Mouse (Mus musculus) MEL (cell line): ENCODE data around the gene Pls1.

Experiments used
- BHLHE40 ChIP-seq: IDR thresholded peaks from 2 replicates; pipeline ENCODE4 v1.6.1; 2012; ENCODE audit warnings: low read depth, mild to moderate bottlenecking, inconsistent platforms, low read length, improper control_type of control experiment, borderline replicate concordance
- CTCF ChIP-seq, 3 experiments: IDR thresholded peaks in 2 of 3; conservative IDR thresholded peaks in 1 of 3; 2 replicates each; pipeline ENCODE4 v1.5.1; 2011 to 2012; ENCODE audit warnings: low read length in 3 of 3, low read depth in 2 of 3, mild to moderate bottlenecking in 2 of 3, improper control_type of control experiment in 1 of 3, inconsistent platforms in 1 of 3, mixed read lengths in 1 of 3, moderate library complexity in 1 of 3; ENCODE audit not compliant: control insufficient read depth in 1 of 3, insufficient read depth in 1 of 3, poor library complexity in 1 of 3, severe bottlenecking in 1 of 3
- EP300 ChIP-seq, 2 experiments: IDR thresholded peaks; 2 replicates each; pipeline ENCODE4 v1.6.1; 2011; ENCODE audit warnings: improper control_type of control experiment in 2 of 2, low read length in 2 of 2, low read depth in 1 of 2, mild to moderate bottlenecking in 1 of 2
- ETS1 ChIP-seq: IDR thresholded peaks from 2 replicates; pipeline ENCODE4 v1.6.1; 2012; ENCODE audit warnings: low read depth, mild to moderate bottlenecking, inconsistent platforms, low read length, improper control_type of control experiment, moderate library complexity
- MAFK ChIP-seq: IDR thresholded peaks from 2 replicates; pipeline ENCODE4 v1.6.1; 2011; ENCODE audit warnings: low read depth, mild to moderate bottlenecking, low read length, improper control_type of control experiment, borderline replicate concordance
- SIN3A ChIP-seq: IDR thresholded peaks from 2 replicates; pipeline ENCODE4 v1.6.1; 2012; ENCODE audit warnings: low read length, improper control_type of control experiment, inconsistent platforms
- SMC3 ChIP-seq: IDR thresholded peaks from 2 replicates; pipeline ENCODE4 v1.6.1; 2011; ENCODE audit warnings: low read depth, low read length, improper control_type of control experiment

DNA sequence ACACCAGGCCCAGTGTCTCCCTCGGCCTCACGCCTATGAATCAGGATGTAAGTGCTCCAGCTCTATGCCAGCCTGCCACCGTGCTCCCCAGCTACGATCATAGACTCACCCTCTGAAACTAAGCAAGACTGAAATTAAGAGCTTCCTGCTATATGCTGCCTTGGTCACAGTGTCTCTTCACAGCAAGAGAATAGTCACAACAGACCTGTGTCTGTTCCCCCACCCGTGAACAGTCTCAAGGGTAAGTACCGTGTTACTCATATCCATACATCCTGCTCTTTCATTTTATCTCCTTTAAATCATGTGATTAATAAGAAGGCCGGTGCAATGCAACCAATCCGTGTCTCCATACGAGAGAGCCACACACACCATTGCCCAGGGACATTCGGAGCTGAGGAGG is 9.4 kb downstream of the Pls1 start:
- TF ChIP-seq SMC3 (no peak), ETS1 (no peak), SIN3A (no peak), CTCF (IDR thresholded peaks at IDR 0.05 in 2 of 3, conservative IDR thresholded peaks at IDR 0.05 in 1 of 3; ENCODE audit: control insufficient read depth in 1 of 3, insufficient read depth in 1 of 3, low read depth in 2 of 3, low read length in 3 of 3, poor library complexity in 1 of 3, severe bottlenecking in 1 of 3) (no peak), MAFK (no peak), EP300 (IDR thresholded peaks at IDR 0.05; ENCODE audit: low read depth in 1 of 2, low read length in 2 of 2) (no peak), BHLHE40 (no peak)
